Mouse (Mus musculus) heart, embryonic 14.5 days (tissue): ENCODE data around the gene Get4. TPM values are rescaled to one million over a fixed set of nuclear protein-coding genes. Genes with fewer than 3 reads are reported as not detected.

ENCODE experiments used
- ATAC-seq: fragments of 200-750 bp; cut with Nextera tagmentation; 2 replicates; pipeline ENCODE4 v1.8.0; 2017; ENCODE audit warnings: low read depth, moderate TSS enrichment; ENCODE audit not compliant: insufficient number of reproducible peaks, insufficient read depth, low FRiP score
- H3K27ac ChIP-seq, 2 experiments: fragments of 200-500 bp in 1 of 2; fragments of 300-500 bp in 1 of 2; sonication (generic) in 1 of 2; replicated peaks in 1 of 2; 2 replicates each; pipeline ENCODE4 v1.5.1; 2012 to 2014; ENCODE audit warnings: low read depth in 2 of 2, low read length in 2 of 2, control low read depth in 1 of 2, mild to moderate bottlenecking in 1 of 2, mixed read lengths in 1 of 2; ENCODE audit not compliant: control insufficient read depth in 1 of 2, insufficient read depth in 1 of 2
- H3K27me3 ChIP-seq: fragments of 300-500 bp; sonication (generic); 2 replicates; pipeline ENCODE4 v1.6.1; 2014; ENCODE audit warnings: mild to moderate bottlenecking, low read length, control low read depth; ENCODE audit not compliant: control insufficient read depth, insufficient read depth
- H3K36me3 ChIP-seq: fragments of 300-500 bp; sonication (generic); 2 replicates; pipeline ENCODE4 v1.6.1; 2014; ENCODE audit warnings: mild to moderate bottlenecking, control low read depth, low read length, mixed read lengths; ENCODE audit not compliant: control insufficient read depth, insufficient read depth
- H3K4me1 ChIP-seq, 2 experiments: fragments of 200-500 bp in 1 of 2; fragments of 300-500 bp in 1 of 2; sonication (generic) in 1 of 2; 2 replicates each; pipeline ENCODE4 v1.6.1; 2012 to 2014; ENCODE audit warnings: low read length in 2 of 2, control low read depth in 1 of 2, mixed read lengths in 1 of 2; ENCODE audit not compliant: control insufficient read depth in 2 of 2, insufficient read depth in 2 of 2
- H3K4me2 ChIP-seq: fragments of 300-500 bp; sonication (generic); 2 replicates; pipeline ENCODE4 v1.6.1; 2014; ENCODE audit warnings: mild to moderate bottlenecking, low read length
- H3K4me3 ChIP-seq, 2 experiments: fragments of 200-500 bp in 1 of 2; fragments of 300-500 bp in 1 of 2; sonication (generic) in 1 of 2; 2 replicates each; pipeline ENCODE4 v1.5.1; 2012 to 2014; ENCODE audit warnings: low read length in 2 of 2, mild to moderate bottlenecking in 2 of 2, control low read depth in 1 of 2, low read depth in 1 of 2, moderate library complexity in 1 of 2; ENCODE audit not compliant: control insufficient read depth in 1 of 2, insufficient read depth in 1 of 2
- H3K9ac ChIP-seq: fragments of 300-500 bp; sonication (generic); 2 replicates; pipeline ENCODE4 v1.6.1; 2014; ENCODE audit warnings: mild to moderate bottlenecking, low read length
- H3K9me3 ChIP-seq: fragments of 300-500 bp; sonication (generic); 2 replicates; pipeline ENCODE4 v1.6.1; 2016; ENCODE audit warnings: low read length, control low read depth; ENCODE audit not compliant: control insufficient read depth
- WGBS: fragments of 180-500 bp; shearing (Covaris S2); extraction: QIAGEN DNeasy Blood & Tissue Kit; methylation state at CpG from one replicate; pipeline ENCODE4 v1.1.7; 2014; 5-methylcytosine and 5-hydroxymethylcytosine counted together
- polyA plus RNA-seq: library from polyadenylated mRNA; unstranded; fragments of >200 nt; fragmentation: Nextera tagmentation; extraction: Ambion mirVana; gene quantifications from 2 replicates; pipeline ENCODE4 v1.2.1, GENCODE M21; 2014

The Get4 gene
- polyA plus RNA-seq, 1 experiment from 2014 or later, result 138 TPM

- WGBS, result 95% methylated on average over 10 of the region's 10 CpGs
- H3K27me3 ChIP-seq, result no peaks in the 10 kb centered on the region
- H3K27ac ChIP-seq, result no peak overlapping the region
- H3K4me1 ChIP-seq, result peaks cover 0 to 4% of the 10 kb centered on the region in 2 experiments; a peak in 1 of 4 replicates
- H3K9me3 ChIP-seq, result no peaks in the 10 kb centered on the region
- H3K4me2 ChIP-seq, result no peak overlapping the region
- no peak overlapping the region for H3K9ac ChIP-seq
- no peak for ATAC-seq
- H3K4me3 ChIP-seq, result no peak overlapping the region
- peaks cover 80% of the 10 kb centered on the region for H3K36me3 ChIP-seq
These were observed 28.8 kb upstream of the Get4 start for GRCm38 (mm10) chr5:139223331-139223730.

DNA sequence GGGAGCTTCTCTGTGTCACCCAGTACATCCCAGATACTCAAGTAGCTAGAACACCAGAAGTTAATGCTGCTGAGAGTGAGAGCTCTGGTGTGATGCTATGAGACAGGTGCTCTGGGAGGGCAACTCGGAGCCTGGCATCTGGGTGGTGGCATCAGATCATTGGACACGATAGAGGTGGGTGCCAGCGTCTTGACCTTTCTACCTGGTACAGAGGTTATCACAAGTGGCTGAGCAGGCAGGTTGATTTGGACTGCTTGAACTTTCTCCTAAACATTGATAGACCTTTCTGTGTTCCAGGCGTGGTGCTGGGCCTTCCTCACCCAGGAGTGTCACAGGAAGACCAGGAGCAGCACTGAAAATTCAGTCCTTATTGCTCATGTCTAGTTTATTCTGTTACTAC is 24.9 kb upstream of the Get4 start:
- ATAC-seq, result no peak

GRCm38 (mm10) chr5:139227645-139228044 is 24.5 kb upstream of the Get4 start:
- Histone ChIP-seq H3K4me2 (no peak overlapping the region), H3K4me3 (no peak overlapping the region), H3K36me3 (peaks cover 89% of the 10 kb centered on the region), H3K27ac (no peak overlapping the region), H3K4me1 (no peaks in the 10 kb centered on the region), H3K9me3 (no peaks in the 10 kb centered on the region), H3K9ac (no peak overlapping the region), H3K27me3 (no peaks in the 10 kb centered on the region)
- WGBS, result 96% methylated on average over 2 of the region's 2 CpGs
- no peak for ATAC-seq

More for the DNA sequence above, 24.9 kb upstream of the Get4 start:
- WGBS, result 89% methylated on average over 4 of the region's 4 CpGs
- Histone ChIP-seq H3K36me3 (peaks cover 92% of the 10 kb centered on the region), H3K27ac (no peak overlapping the region), H3K4me1 (no peaks in the 10 kb centered on the region), H3K9ac (no peak overlapping the region), H3K4me3 (no peak overlapping the region), H3K27me3 (no peaks in the 10 kb centered on the region), H3K4me2 (no peak overlapping the region), H3K9me3 (no peaks in the 10 kb centered on the region)

- Histone ChIP-seq H3K9ac (no peak overlapping the region), H3K36me3 (peaks cover 89% of the 10 kb centered on the region)
- WGBS, result 91% methylated on average over 3 of the region's 3 CpGs
These were observed 23.8 kb upstream of the Get4 start for GRCm38 (mm10) chr5:139228318-139228717.

GRCm38 (mm10) chr5:139229716-139230115 is 22.4 kb upstream of the Get4 start:
- H3K36me3 ChIP-seq, result peaks cover 89% of the 10 kb centered on the region
- no peak overlapping the region for H3K9ac ChIP-seq
- H3K27ac ChIP-seq, result no peak overlapping the region
- H3K9me3 ChIP-seq, result no peaks in the 10 kb centered on the region
- H3K27me3 ChIP-seq, result no peaks in the 10 kb centered on the region
- WGBS, result 95% methylated on average over 3 of the region's 3 CpGs
- no peak overlapping the region for H3K4me2 ChIP-seq
- no peaks in the 10 kb centered on the region for H3K4me1 ChIP-seq
- no peak for ATAC-seq
- H3K4me3 ChIP-seq, result no peak overlapping the region

More at GRCm38 (mm10) chr5:139228318-139228717, 23.8 kb upstream of the Get4 start:
- H3K9me3 ChIP-seq, result no peaks in the 10 kb centered on the region
- H3K4me1 ChIP-seq, result no peaks in the 10 kb centered on the region
- no peak for ATAC-seq
- H3K4me3 ChIP-seq, result no peak overlapping the region
- no peaks in the 10 kb centered on the region for H3K27me3 ChIP-seq
- no peak overlapping the region for H3K4me2 ChIP-seq
- no peak overlapping the region for H3K27ac ChIP-seq

- Histone ChIP-seq H3K9me3 (no peaks in the 10 kb centered on the region), H3K4me1 (no peaks in the 10 kb centered on the region), H3K27ac (no peak overlapping the region), H3K36me3 (peaks cover 90% of the 10 kb centered on the region), H3K27me3 (no peaks in the 10 kb centered on the region), H3K4me3 (no peak overlapping the region), H3K4me2 (no peak overlapping the region), H3K9ac (no peak overlapping the region)
- no peak for ATAC-seq
- 82% methylated on average over 3 of the region's 3 CpGs for WGBS
These were observed 20.0 kb upstream of the Get4 start for GRCm38 (mm10) chr5:139232083-139232482.

GRCm38 (mm10) chr5:139234423-139234822 is 17.7 kb upstream of the Get4 start:
- Histone ChIP-seq H3K4me3 (no peak overlapping the region), H3K4me1 (no peaks in the 10 kb centered on the region), H3K9ac (no peak overlapping the region), H3K36me3 (peaks cover 92% of the 10 kb centered on the region), H3K27ac (no peak overlapping the region), H3K27me3 (no peaks in the 10 kb centered on the region), H3K4me2 (no peak overlapping the region), H3K9me3 (no peaks in the 10 kb centered on the region)
- ATAC-seq, result no peak
- 92% methylated on average over 4 of the region's 4 CpGs for WGBS

DNA sequence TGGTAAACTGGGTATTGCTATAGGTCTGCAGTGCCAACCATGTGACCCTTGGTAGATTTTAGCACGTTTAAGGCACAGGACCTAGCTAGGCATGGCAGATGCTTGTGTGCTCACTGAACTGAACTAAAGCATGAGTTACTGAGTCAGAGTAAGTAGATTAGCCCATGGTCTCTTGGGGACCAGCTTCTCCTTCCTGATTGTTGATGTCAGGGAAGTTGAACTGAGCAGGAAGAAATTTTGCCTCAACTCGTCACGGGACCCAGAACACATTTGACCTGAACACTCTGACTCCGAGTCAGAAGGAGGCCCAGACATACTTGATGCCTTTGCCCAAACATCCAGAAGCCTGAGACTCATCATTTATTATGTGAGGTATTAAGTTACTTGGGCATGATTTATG is 14.7 kb upstream of the Get4 start:
- H3K27ac ChIP-seq, result no peak overlapping the region
- no peak overlapping the region for H3K4me2 ChIP-seq
- H3K4me1 ChIP-seq, result peaks cover 3 to 14% of the 10 kb centered on the region in 2 experiments
- no peak for ATAC-seq
- no peaks in the 10 kb centered on the region for H3K9me3 ChIP-seq
- WGBS, result 91% methylated on average over 4 of the region's 4 CpGs
- H3K36me3 ChIP-seq, result peaks cover 98% of the 10 kb centered on the region
- H3K9ac ChIP-seq, result no peak overlapping the region
- no peaks in the 10 kb centered on the region for H3K27me3 ChIP-seq
- no peak overlapping the region for H3K4me3 ChIP-seq
